Mouse (Mus musculus) bone marrow macrophage, adult 2 months (primary cell): ENCODE results near the gene Slc39a3.

ENCODE experiments used
- CTCF ChIP-seq: IDR thresholded peaks from 2 replicates; pipeline ENCODE4 v1.5.1; 2012; ENCODE audit warnings: low read depth, mild to moderate bottlenecking, low read length, moderate library complexity
- POLR2A ChIP-seq: IDR thresholded peaks from 2 replicates; pipeline ENCODE4 v1.6.1; 2012; ENCODE audit warnings: mild to moderate bottlenecking, low read depth, low read length, borderline replicate concordance

DNA sequence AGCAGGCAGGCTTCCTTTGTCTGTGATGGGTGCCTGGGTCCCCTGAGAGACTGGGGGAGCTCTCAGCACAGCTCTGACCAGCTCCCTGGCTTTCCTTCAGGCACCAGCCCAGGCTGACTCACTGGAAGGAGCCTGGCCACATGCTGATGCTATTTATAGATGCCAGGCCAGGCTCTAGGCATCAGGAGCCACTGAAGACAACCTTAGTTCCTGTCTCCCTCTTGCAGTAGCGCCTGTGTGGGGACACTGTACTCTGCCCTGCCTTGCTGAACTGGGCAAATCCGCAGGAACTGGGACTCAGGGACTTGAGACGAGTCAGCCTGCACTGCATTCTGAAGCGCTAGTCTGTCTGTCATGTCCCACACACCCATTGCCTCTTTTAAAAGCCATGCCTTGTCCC, 9.9 kb downstream of the Slc39a3 start:
- no peak for TF ChIP-seq CTCF
- TF ChIP-seq POLR2A = no peak
